ENCODE assay signal across 9 mouse cellular contexts in genomic region chr14:22781709-22782108, GRCm38 (mm10).
A peak's percentile ranks its signal among the peaks of the same experiment; 100 is the strongest.
DNase-seq lines count a peak whose midpoint lies in the region; ATAC-seq and TF ChIP-seq lines count a peak whose summit lies in the region.
"Had no signal": no experiment of that assay in that cellular context is flagged by ENCODE, and none has a peak within 500 bp of the region (broad histone marks: within the 10 kb centered on the region; RNA-seq: fewer than 3 reads in every experiment).

No protein-coding gene starts in this region.

- no peaks in the 10 kb centered on the region for H3K27me3 ChIP-seq in liver, embryonic 14.5 days (ENCODE audit: control insufficient read depth, insufficient read depth, low read length)
- H3K27me3 ChIP-seq in liver, embryonic 11.5 days (replicated peaks; ENCODE audit: control insufficient read depth, insufficient read depth, low read length), result no peaks in the 10 kb centered on the region
- H3K27me3 ChIP-seq: limb, embryonic 15.5 days had no signal

- H3K4me2 ChIP-seq in liver, embryonic 14.5 days (ENCODE audit: low read depth), result no peak overlapping the region
- H3K4me2 ChIP-seq in liver, embryonic 11.5 days, result no peak overlapping the region
- H3K4me2 ChIP-seq: limb, embryonic 15.5 days had no signal

- no peak overlapping the region for H3K4me3 ChIP-seq in liver, embryonic 14.5 days (ENCODE audit: insufficient read depth in 1 of 2, low read depth in 2 of 2, low read length in 2 of 2)
- H3K4me3 ChIP-seq in liver, embryonic 11.5 days (ENCODE audit: low read depth, low read length), result no peak overlapping the region
- H3K4me3 ChIP-seq: limb, embryonic 15.5 days had no signal

- peak; percentile 27 for DNase-seq in adrenal gland, postnatal 14 days
- no peak for DNase-seq in adrenal gland, postnatal 4 days (ENCODE audit: low spot score in 2 of 2)
- no peak for DNase-seq in liver, embryonic 14.5 days (ENCODE audit: low read depth in 3 of 3, low spot score in 3 of 3)
- DNase-seq in liver, embryonic 11.5 days (ENCODE audit: low spot score), result no peak
- DNase-seq in kidney, adult 18-20 months, result peak; percentile 60
- peak; percentile 65 for DNase-seq in lung, postnatal 10 days
- DNase-seq in right cerebral cortex, postnatal 10 days (ENCODE audit: low spot score in 2 of 2), result no peak
- no peak for DNase-seq in spleen, postnatal 14 days (ENCODE audit: low spot score in 2 of 2)

- no peaks in the 10 kb centered on the region for H3K9me3 ChIP-seq in liver, embryonic 14.5 days (ENCODE audit: control insufficient read depth, low read length)
- H3K9me3 ChIP-seq in liver, embryonic 11.5 days (ENCODE audit: control insufficient read depth, low read length), result no peaks in the 10 kb centered on the region
- H3K9me3 ChIP-seq: limb, embryonic 15.5 days had no signal

- peak; percentile 17; the same call in 1 of the 2 replicates for TF ChIP-seq CTCF in liver, embryonic 14.5 days (IDR thresholded peaks at IDR 0.05; ENCODE audit: low read depth)

- no peak for TF ChIP-seq EP300 in liver, embryonic 14.5 days (IDR thresholded peaks at IDR 0.05; ENCODE audit: low read depth)

- H3K9ac ChIP-seq in liver, embryonic 14.5 days (replicated peaks), result no peak overlapping the region
- H3K9ac ChIP-seq in liver, embryonic 11.5 days (ENCODE audit: low read depth, low read length), result no peak overlapping the region
- H3K9ac ChIP-seq: limb, embryonic 15.5 days had no signal

- H3K36me3 ChIP-seq in liver, embryonic 14.5 days (replicated peaks; ENCODE audit: control insufficient read depth, insufficient read depth, low read depth), result no peaks in the 10 kb centered on the region
- no peaks in the 10 kb centered on the region for H3K36me3 ChIP-seq in liver, embryonic 11.5 days (ENCODE audit: control insufficient read depth, insufficient read depth, low read length)
- H3K36me3 ChIP-seq: limb, embryonic 15.5 days had no signal

- H3K27ac ChIP-seq in liver, embryonic 14.5 days, result no peak overlapping the region
- no peak overlapping the region for H3K27ac ChIP-seq in liver, embryonic 11.5 days (ENCODE audit: low read depth, low read length)
- H3K27ac ChIP-seq: limb, embryonic 15.5 days had no signal

- WGBS in liver, embryonic 14.5 days (ENCODE audit: insufficient replicate concordance), result 30% methylated on average over 2 of the region's 2 CpGs
- WGBS in liver, embryonic 11.5 days, result 46% methylated on average over 2 of the region's 2 CpGs

- H3K4me1 ChIP-seq in liver, embryonic 14.5 days (replicated peaks; ENCODE audit: control insufficient read depth in 2 of 2, insufficient read depth in 2 of 2, low read length in 1 of 2), result no peaks in the 10 kb centered on the region
- no peaks in the 10 kb centered on the region for H3K4me1 ChIP-seq in liver, embryonic 11.5 days (replicated peaks; ENCODE audit: control insufficient read depth, insufficient read depth, low read length)

- no peak for ATAC-seq in liver, embryonic 14.5 days (ENCODE audit: insufficient read depth)
- no peak for ATAC-seq in liver, embryonic 11.5 days (replicated peaks; ENCODE audit: low FRiP score)

Comparison
In these comparisons a context has a peak if more than half of its experiments do, and no peak if none do; other contexts are left out.
1. DNase-seq: peak in adrenal gland, postnatal 14 days (single experiment), kidney, adult 18-20 months (single experiment) and lung, postnatal 10 days (single experiment); none in adrenal gland, postnatal 4 days (0 of 2), liver, embryonic 14.5 days (0 of 3), liver, embryonic 11.5 days (single experiment), right cerebral cortex, postnatal 10 days (0 of 2) and spleen, postnatal 14 days (0 of 2).